Mouse (Mus musculus) cerebellum, postnatal 25 days (tissue): ENCODE data around the gene Dnah8.
"Not testable (repeated sequence)": the region's sequence is repeated elsewhere in the genome, so short reads cannot be mapped to it uniquely, and the experiment has no call there.

Experiments used
- DNase-seq, 2 experiments: peaks; one replicate each; pipeline ENCODE4 v3.0.0; 2021; ENCODE audit warnings: mixed read lengths in 2 of 2

Dnah8 gene

GRCm38 (mm10) chr17:30624132-30624531 lies at the start of gene Dnah8:
Gene Dnah8 (plus strand): TSS chr17:30624354.
- not testable (repeated sequence) for DNase-seq

- DNase-seq: no peak
Measured at GRCm38 (mm10) chr17:30574783-30575075, 49.4 kb upstream of the Dnah8 start.

- peak; percentile 65 to 76 for DNase-seq
Measured at GRCm38 (mm10) chr17:30575121-30575904, 48.8 kb upstream of the Dnah8 start.

GRCm38 (mm10) chr17:30575941-30576773 lies 48.0 kb upstream of the Dnah8 start, which contains the start of gene Btbd9:
Gene Btbd9 (minus strand): TSS chr17:30576488.
- DNase-seq: peak; percentile 96 to 99

GRCm38 (mm10) chr17:30576946-30577345 lies 47.2 kb upstream of the Dnah8 start:
- peak; percentile 31 to 43 for DNase-seq

- DNase-seq: no peak
Measured at GRCm38 (mm10) chr17:30580781-30581180, 43.4 kb upstream of the Dnah8 start.

GRCm38 (mm10) chr17:30581201-30581600 lies 43.0 kb upstream of the Dnah8 start:
- no peak for DNase-seq

DNA sequence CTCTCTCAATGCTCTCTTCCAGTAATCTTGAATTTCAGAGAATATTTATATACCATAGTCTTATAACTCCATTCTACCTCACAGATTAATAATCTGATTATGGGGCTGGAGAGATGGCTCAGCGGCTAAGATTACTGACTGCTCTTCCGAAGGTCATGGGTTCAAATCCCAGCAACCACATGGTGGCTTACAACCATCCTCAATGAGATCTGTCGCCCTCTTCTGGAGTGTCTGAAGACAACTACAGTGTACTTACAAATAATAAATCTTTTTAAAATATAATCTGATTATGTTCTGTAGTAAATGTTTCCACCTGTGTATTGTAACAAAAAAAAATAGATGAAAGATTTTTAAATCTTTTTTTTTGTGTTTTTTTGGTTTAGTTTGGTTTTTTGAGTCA lies 41.8 kb upstream of the Dnah8 start:
- no peak for DNase-seq

- no peak for DNase-seq
Measured at GRCm38 (mm10) chr17:30583258-30584001, 40.7 kb upstream of the Dnah8 start.

- DNase-seq: peak; percentile 68 to 75
Measured at GRCm38 (mm10) chr17:30590417-30591198, 33.5 kb upstream of the Dnah8 start.

GRCm38 (mm10) chr17:30594407-30594806 lies 29.7 kb upstream of the Dnah8 start:
- no peak for DNase-seq

GRCm38 (mm10) chr17:30594846-30595245 lies 29.3 kb upstream of the Dnah8 start:
- DNase-seq: no peak

DNA sequence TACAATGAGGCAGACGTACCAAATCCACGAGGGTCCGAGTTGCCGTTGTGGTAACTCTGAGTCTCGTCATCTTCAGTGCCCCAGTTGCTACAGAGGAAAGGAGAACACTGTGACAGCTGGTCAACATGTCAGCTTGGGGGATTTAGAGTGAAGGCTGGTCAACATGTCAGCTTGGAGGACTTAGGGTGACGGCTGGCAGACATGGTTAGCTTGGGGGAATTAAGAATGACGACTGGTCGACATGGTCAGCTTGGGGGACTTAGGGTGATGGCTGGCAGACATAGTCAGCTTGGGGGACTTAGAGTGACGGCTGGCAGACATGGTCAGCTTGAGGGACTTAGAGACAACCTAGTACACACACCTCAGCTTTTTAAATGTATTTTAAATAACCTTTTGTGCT lies 26.4 kb upstream of the Dnah8 start:
- DNase-seq: no peak

DNA sequence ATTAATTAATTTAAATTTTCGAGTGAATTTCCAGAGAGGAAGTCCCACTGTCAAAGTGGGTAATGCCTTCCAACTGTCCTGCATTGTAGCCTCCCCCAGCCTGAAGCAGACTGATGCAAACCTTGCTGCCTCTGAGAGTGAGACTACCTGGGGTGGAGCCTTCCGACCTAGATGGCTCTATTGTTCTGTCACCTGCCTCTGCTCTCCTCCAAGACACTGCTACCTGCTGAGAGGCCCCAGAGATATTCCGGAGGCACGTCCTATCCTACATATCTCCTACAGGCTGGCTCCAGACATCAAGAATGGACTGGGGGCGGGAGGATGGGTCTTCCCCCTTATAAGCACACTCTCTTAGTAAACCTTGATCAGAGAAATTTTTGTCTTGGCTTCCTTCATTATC lies 25.9 kb upstream of the Dnah8 start:
- DNase-seq: no peak

DNA sequence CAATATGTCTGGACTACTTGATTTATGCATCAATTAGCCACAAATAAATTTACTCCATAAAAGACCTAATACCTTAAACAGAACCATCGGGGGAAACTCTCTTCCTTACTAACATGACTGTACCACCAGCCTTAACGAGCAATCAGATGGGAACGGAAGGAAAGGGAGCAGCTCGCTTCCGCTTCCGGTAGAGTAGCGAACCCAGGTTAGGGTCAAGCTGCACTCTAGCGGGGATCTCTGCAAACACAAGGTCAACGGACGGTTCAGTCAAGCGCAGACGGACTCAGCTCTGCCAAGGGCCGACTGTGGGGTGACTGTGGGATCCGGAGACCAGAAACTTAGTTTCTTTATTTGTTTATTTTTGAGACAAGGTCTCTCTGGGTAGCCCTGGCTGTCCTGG lies 22.0 kb upstream of the Dnah8 start:
- DNase-seq: no peak

- no peak for DNase-seq
Measured at GRCm38 (mm10) chr17:30604296-30604695, 19.9 kb upstream of the Dnah8 start.

GRCm38 (mm10) chr17:30605001-30605400 lies 19.2 kb upstream of the Dnah8 start:
- no peak for DNase-seq

- DNase-seq: no peak
Measured at GRCm38 (mm10) chr17:30606206-30606605, 17.9 kb upstream of the Dnah8 start.

DNA sequence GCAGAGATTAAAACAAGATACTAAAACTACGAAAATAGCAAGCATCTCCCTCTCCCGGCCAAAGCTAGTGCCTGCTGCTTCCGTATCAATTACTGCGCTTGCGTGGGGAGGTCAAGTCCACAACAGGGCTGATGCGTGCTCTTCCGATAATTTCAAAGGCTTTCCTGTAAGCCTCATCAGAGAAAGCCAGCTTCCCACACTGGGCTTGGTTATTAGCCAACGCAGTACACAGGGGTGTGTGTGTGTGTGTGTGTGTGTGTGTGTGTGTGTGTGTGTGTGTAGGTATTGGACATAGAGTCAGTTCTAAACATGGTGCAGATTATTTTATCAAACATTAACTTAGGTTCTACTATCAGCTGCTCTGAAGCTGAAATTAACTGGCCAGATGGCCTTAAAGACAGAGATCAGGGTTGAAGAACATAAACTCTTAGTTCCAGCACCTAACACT lies 17.5 kb upstream of the Dnah8 start:
- DNase-seq: no peak

DNA sequence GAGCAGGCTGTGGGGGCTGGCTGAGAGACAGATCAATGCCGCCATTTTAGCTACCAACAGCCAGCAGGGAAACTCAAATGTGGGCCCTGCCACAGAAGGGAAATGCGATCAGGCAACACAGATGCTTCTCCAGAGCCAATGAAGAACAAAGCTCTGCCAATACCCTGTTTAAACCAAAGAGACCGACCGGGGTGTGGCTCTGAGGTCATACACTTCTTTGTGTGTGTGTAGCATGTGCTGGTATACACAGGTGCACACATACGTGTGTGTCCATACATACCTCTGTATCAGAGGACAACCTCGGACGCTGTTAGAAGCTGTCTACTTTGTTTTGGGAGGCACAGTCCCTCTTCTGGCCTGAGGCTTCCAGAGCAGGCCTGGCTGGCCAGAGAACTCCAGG lies 16.8 kb upstream of the Dnah8 start:
- DNase-seq: no peak

DNA sequence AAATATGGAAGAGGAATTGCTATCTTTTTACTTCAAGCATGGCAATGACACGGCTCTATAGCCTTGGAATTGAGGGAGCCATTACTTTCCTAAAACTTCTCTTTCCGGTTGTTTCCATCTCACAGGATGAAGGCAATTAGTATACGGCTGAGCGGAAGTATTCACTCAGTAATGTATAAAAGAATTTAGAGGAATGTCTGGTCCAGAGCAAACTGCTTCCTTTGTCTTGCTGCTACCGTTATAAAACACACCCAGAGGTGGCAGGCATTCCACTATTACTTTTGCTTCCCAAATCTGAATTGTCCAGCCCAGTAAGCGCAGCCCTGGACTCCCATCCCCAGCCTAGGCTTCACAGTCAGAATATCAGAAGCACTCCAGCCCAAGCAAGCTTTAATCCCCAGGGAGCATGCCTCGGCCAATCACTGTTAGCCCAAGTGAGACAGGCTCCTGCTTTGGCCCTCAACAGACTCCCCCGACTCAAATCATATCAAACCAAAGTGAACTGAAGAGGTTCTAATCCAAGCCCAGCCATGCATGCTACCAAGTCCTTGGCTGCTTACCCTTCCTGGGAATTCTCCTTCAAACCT lies 16.2 kb upstream of the Dnah8 start:
- DNase-seq: no peak
